Mouse (Mus musculus): Measurements from ENCODE around the gene Ddah1. TPM values are rescaled to one million over a fixed set of nuclear protein-coding genes. Genes with fewer than 3 reads are reported as not detected.
"Not testable (repeated sequence)": the region's sequence is repeated elsewhere in the genome, so short reads cannot be mapped to it uniquely, and the experiment has no call there.

The Ddah1 gene
- total RNA-seq, 2 experiments from 2014 or later = 11.1 to 18.1 TPM

DNA sequence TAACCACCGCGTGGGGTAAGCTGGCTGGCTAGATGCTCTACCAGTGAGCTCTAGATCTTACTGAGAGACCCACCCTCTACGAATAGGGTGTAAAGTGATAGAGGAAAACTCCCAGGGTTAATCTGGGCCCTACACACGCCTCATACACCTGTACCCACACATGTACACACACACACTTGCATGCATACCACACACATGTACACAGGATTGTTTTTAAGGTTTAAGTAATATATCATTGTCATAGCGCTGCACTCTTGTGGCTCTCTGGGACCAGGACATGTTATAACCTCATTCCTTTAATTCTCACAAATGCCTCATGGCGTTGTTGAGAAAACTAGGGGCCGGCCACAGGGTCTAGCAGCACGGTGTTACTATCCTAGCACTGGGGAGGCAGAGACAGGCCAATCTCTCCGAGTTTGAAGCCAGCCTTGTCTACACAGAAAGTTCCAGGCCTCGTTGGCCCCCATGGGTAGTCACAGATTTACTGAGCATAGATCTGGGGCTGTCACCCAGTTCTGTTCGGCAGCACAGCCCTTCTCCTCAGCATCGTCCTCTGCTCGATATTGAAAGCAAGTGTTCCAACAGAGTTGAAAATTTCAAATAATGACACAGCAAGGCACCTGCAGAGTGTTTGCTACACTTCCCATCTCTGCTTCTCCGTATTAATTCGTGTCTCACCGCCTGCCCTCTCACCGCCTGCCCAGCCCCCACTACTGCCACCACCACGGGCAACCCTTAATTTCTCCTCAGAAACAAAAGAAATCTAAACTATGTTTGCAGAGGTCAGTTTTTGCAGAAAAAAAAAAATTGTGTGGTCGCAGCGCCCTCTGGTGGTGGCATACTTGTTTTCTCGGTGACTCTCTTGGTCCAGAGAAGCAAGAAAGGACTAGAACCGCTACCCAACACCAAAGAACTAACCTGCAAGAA, 146.6 kb downstream of the Ddah1 start:
- peak in 1 of 2 experiments; percentile 26 for DNase-seq (ENCODE audit: low spot score in 2 of 2)

DNA sequence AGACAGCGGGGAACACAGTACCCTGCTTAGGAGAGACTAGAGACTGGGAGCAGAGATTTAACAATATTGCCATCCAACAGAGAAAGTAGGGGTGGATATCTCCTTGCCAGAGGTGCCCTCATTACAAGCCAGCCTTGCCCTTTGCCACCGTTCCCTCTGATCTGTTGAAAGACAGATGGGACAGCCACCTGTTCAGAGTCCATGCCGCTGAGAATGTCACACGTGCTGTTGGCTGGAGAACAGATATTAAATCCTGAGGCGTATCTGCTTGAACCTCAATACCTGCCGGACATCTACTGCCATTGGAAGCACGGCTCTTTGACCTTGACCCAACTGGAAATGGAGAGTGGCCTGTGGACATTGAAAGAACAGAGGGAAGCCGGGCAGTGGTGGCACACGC, 148.1 kb downstream of the Ddah1 start:
- no peak for DNase-seq (ENCODE audit: low spot score in 2 of 2)

DNA sequence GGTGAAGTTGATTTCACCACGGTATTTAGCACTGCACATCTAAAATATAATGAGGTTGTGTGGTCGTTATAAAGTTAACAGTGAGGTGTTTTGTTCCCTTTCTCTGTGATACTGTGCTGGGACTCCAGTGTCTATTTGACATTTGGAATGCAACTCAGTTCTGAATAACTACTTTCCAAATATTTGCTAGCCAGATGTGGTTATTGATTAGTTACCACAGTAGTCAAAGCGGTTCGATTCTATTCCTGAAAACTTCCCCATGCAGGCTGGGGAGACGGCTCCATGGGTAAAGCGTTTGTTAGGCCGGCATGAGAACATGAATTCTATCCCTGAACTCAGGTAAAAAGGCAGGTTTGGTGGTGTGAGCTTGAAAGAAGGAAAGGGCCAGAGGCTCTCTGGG, 154.0 kb downstream of the Ddah1 start:
- no peak for DNase-seq (ENCODE audit: low spot score in 2 of 2)

DNA sequence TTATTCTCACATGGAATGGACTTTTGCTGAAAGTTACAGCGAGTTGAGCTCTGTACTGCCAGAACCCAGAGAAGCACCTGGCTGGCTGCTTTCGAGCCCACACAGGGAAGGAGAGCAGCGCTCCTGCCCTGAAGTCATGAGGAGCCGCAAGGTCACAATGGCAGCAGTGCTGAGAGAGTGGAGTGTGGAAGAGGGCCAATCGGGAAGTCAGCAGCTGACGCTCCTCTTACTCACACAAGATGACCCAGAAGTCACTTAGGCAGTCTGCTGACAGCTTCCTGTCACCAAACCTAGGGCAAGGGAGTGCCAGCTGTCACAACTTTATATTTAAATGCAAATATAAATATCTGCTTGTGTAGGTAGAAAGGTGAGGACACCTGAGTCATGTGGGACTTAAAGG, 154.8 kb downstream of the Ddah1 start:
- no peak for DNase-seq (ENCODE audit: low spot score in 2 of 2)

DNA sequence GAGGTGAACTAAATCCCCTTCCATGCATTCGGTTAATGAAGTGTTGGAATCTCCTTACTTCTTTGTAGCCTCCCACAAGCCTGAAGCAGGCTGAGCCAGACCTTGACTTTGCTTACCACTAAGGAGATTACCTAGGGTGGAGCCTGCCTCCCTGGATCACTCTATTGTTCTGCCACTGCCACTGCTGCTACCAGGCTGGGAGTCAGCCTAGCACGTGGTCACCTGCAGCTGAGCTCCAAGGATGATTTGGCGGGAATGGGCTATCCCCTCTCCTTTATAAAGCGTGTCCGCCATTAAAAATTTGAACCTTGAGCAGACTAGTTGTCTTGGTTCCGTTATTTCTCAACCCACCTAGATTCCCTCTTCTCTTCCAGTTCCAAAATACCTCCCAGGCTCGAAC, 155.5 kb downstream of the Ddah1 start:
- DNase-seq (ENCODE audit: low spot score in 2 of 2) = not testable (repeated sequence)

DNA sequence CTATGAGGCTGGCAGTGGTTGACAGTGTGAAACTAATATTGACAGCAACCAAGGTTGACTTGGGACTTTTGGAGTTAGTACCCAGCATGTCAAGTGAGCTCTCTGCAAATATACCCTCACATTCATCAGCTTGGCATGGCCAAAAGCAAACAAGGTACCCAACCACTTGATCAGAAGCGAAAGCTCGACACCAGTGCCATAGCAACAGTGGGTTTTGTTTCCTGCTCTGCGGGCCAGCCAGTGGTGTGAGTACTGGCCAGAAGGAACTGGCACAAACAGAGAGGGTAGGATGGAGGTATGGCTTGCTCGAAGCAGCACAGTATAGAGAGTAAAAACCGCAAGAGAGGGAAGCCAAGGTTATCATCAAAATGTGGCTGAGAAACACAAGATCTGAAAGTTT, 157.9 kb downstream of the Ddah1 start:
- DNase-seq (ENCODE audit: low spot score in 2 of 2) = no peak

DNA sequence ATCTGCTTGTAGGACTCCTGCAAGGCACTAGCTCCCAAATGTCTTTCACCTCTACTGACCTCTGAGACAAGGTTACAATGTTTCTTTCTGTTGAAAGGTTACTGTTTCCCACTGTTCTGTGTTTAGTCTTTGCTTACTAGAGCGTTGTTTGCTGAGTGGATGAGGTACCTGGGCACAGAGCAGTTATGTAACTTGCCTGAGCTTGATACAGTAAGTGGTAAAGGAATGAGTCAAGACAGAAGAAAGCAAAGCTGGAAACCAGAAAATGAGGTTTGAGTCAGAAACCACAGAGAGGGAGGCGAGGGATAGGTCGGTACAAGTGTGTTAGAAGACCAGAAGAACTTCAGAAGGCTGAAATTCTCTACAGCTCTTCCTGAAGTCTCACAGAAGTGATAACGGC, 158.4 kb downstream of the Ddah1 start:
- no peak for DNase-seq (ENCODE audit: low spot score in 2 of 2)

DNA sequence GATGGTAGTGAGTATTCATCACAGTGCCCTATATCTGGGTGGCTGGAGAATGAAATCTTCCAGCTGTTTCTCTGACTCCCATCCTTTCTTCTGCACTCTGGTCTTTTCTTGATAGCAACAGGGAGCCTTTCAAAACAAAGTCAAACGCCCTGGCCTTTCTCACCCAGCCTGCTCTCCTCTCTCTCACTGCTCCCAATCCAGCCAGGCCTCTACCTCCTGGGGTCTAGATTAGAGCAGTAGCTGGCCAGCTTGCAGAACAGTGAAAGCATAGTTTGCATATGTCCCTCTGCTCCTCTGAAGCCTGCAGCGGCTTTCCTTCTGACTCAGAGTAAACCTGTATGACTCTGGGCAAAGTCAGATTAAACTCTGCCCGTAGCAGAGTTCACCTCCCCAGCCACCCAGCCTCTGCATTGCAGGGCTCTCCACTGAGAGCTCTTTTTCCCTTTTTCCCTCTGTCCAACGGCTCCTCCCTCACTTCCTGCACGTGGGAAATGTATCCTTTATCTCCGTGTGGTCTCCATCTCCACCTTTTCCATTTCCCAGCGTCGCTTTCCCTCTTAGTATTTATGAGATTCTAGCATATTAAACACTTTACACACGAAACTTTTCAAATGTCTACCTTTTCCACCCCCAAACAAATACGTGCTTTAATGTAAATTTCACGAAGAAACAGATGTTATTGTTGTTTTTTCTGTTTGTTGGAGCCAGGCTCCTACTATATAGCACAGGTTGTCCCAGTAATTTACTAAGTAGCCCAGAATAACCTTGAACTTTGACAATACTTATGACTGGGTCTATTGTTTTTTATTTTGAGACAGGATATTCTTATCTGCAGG, 163.8 kb downstream of the Ddah1 start, which contains the start of gene Bcl10:
TSS of gene Bcl10 (plus strand) at position 786 of the 836 bp plus-strand sequence.
- DNase-seq (ENCODE audit: low spot score in 2 of 2) = no peak

DNA sequence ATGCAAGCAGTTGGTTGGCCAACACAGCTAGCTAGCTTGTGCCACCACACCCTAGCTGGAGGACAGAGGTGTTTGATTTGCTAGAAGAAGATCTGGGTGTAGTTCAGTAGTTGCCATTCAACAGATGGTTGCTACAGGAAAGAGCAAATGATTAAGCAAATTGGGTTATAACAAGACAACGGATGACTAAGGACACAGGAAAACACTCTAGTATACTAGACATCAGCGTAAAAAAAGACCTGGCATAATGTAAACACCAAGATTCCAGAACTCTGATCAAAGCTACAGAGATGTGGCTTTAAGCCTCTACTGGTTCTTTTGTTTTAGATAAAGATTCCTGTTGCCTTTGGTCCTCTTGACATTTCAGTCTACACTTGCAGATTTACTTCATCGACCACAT, 164.5 kb downstream of the Ddah1 start:
- DNase-seq (ENCODE audit: low spot score in 2 of 2) = no peak

DNA sequence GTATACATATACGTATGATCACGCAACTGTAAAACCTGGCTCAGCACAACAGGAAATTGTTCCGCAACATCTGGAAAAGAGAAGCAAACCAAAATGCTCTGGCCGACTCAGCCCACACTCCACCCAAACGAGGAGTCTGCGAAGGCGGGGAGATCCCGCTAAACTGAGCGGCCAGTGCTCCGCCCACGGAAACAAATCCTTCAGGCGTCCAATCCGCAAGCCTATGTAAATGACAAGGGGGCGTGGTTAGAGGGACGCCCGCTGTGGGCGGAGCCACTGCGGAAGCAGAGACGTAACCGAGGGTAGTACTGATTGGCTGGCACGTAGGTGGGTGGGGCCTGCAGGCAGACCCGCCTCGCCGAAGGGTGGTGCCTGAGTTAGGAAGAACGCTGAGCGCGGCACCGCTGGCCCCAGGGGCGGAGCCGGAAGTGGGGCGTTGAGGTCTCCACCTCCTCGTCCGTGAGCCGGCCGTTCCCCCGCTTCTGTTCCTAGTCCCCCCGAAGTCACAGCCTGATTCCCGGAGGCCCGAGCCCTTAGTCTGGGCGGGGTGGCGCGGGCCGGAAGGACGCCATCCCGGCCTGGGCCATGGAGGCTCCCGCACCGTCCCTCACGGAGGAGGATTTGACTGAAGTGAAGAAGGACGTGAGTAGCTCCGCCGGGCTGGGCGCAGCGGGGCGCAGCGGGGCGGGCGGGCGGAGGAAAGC, 165.6 kb downstream of the Ddah1 start:
- peak; percentile 96 to 98 for DNase-seq (ENCODE audit: low spot score in 2 of 2)

DNA sequence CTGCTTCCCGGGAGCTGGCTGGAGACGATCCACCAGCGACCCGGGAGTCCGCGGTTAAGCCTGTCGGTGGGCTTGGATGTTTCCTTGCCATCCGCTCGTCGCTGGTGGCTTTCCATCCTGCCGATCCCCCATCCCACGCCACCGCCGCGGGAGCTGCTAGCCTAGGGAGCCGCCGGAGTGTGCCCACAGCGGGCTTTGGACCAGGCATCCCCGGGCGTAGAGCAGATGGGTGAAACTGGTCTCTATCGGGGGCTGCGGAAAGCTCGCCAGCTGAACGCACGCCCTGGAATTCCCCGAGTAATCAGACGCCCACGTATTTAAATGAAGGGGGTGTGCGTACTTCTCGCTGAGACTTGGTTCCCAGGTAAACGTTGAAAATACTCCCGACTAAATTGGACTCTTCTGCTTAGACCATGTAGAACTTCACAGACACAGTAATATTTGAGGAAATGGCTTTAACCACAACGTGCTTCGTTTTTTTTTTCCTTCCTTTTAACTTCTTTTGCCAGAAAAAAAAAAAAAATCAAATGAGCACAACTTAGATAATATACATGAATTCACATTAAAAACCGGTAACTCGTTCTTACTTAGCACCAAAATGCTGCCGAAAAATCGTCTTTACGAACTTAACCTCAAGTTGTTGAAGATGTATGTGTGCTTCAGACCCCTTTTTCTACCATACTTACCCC, 166.3 kb downstream of the Ddah1 start:
- peak; percentile 14 to 19 for DNase-seq (ENCODE audit: low spot score in 2 of 2)

DNA sequence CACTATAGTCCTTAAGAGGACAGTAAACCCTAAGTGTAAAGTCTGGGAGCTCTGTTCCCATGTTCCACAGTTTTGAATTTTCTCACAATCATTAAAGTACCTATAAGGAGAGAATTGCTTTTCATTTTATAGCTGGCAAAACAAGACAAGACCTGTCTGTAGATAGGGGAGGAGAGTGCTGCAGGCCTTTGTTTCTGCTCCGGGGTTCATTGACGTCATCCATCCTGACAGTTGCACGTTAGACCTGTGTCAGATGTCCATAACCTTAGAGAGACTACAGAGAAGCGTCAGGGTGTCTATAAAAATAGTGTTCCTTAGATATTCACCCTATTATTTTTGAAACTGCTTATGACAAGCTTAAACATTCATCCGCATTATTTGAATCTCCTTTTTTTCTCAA, 167.0 kb downstream of the Ddah1 start:
- DNase-seq (ENCODE audit: low spot score in 2 of 2) = no peak

DNA sequence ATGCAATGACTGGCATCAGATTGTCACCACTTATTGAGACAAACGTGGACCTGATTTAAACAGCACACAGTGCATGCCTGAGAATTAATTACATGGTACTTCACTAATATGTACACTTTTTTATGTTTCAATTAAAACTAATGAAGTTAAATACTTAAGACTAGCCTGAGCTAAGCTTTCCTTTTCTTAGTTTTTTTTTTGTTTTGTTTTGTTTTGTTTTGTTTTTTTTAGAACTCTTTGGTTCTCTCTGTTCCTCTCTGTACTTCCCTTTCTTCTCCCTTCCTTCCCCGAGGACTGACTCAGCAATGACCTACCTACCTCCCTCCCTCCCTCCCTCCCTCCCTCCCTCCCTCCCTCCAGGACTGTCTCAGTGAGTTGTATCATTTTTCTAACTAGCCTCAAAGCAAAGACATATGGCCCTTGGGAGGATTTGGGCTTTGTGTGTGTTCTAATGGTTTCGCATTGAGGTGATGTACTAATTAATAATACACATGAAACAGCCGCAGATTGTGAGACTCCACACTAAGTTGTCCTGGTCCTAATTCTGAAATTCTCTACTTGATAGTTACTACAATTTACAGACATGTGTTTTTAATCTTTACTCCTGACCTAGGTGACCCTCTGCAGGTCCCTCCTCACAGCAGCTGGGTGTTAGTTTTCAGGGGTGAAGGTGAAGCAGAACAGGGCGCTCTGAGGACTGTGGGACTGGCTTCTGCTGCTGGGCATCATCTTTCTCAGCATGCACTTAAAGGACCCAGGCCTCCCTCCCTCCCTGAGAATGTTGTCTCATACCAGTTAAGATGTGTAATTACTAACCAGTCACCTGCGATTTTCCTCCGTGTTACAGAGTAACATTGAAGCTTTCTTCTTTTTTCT, 171.3 kb downstream of the Ddah1 start:
- DNase-seq (ENCODE audit: low spot score in 2 of 2) = no peak

DNA sequence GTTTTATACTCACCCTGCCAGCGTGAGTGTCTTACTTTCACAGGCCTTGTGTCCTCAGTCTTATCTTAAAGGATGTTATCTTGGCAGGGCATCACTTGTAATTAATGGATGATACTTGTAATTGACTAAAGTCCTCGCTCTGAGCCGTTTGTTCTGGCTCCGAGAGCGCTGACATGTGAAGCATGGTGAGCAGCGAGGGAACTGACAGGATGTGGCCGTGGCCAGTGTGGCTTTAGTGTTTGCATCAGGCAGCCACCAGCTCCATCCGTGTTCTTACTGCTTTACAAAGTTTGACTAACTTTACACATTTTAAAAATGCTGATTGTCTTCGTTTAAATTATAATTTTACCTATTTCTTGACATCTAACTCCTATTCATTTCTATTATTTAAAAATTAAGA, 175.4 kb downstream of the Ddah1 start:
- no peak for DNase-seq (ENCODE audit: low spot score in 2 of 2)

DNA sequence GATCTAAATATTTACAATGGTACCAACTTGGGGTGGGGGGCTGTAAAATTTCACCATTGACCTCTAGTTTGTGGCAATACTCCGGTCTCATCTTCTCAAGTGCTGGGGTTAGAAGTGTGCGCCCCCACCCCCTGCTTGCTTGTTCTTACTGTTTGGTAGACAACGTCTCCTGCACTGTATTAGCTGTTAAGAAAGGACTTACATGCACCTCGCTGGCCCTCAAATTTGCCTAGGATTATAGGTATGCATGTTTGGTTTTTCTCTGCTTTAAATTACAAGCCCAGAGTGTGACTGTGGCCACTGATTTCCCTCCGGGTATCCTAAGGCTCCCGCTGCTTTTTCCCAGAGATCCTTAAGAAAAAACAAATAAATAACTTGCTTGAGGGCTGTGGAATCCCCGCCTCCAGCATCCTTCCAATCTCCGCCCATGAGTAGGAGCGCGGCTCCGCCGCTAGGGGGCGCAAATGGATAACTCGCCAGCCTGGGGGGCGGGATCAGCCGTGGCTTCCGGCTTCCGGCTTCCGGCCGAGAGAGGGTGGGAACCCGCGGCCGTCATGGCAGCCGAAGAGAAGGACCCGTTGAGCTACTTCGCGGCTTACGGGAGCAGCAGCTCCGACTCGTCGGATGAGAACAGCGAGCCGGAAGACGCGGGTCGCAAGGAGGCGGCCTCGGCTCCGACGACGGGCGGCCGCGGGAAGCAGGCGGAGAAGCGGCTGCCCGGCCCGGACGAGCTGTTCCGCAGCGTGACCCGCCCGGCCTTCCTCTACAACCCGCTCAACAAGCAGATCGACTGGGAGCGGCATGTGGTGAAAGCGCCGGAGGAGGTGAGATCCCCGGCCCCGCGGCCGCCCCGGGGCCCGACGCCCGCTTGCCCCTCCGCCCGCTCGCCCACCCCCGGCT, 179.3 kb downstream of the Ddah1 start, which contains the start of gene 2410004B18Rik:
TSS of gene 2410004B18Rik (plus strand) at position 510 of the 900 bp plus-strand sequence.
- DNase-seq (ENCODE audit: low spot score in 2 of 2) = peak; percentile 85 to 92

DNA sequence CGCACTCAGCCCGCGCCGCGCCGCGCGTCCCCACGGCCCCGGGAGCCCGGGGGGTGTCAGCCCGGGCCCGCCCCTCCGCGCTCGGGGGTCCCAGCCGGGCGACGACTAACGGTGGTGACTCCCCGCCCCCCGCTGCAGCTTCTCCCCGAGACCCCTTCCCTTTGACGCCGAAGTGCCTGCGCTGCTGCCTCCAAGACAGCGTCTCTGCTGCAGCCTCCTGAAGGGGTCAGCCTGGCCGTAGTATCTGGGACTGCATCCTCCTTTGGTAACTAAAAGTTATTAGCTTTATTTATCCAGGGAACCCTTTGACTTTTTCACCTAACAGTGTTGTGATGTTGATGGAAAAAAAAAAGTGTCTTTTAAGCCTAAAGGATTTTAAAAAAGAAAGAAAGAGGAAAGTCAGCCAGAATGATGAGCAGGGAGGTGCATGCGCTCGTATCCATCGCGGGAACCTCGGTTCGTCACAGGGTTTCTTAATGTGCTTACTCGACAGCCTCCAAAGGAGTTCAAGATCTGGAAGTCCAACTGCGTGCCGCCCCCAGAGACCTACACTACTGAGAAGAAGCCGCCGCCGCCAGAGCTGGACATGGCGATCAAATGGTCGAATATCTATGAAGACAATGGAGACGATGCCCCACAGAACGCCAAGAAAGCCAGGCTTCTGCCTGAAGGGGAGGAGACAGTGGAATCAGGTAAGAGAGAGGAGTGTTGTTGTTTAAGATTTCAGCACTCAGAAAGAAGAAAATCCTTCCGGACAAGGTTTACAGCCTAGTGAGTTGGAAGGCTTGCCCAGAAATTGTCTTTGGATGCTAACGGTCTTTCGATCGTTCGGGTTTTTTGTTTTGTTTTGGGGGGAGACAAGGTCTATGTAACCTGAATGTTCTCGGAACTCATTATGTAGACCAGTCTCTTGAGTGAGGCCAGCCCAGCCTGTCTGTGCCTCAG, 180.2 kb downstream of the Ddah1 start:
- DNase-seq (ENCODE audit: low spot score in 2 of 2) = no peak

DNA sequence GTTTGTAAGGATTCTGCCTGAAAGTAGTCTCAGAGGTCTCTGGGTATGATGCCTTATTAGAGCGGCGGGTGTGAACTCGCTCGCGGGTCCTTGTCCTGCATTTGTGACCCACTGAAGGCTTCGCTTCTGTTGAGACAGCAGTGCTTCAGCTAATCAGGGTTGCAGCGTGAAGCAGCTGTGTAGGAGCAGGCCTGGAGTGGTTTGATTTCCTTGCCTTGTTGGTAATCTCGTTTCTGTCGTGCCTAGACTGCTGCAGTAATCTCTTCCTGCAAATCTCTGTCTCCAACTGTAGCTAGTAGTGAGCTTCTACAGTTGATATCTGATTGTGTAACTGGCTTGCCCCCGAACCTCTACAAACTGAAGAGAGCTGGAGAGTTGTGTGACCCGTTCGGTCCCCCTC, 180.9 kb downstream of the Ddah1 start:
- DNase-seq (ENCODE audit: low spot score in 2 of 2) = no peak

DNA sequence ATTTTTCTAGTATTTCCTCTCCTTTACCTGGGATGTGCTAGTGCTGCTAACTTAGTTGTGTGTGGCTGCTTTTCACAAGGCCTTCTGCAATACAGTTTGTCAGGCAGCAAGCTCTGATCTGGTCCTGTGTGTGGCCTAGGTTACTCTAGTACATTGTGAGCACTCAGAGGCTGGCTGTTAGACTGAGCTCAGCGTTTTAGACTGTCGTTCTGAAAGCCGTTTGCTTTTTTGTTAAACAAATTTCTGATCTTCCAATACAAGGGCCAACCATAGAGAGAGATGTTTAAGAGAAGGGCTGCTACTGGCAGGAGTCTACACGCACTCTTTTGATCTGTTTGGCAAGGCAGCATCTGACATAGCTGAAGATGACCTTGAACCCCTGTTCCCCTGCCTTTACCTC, 181.5 kb downstream of the Ddah1 start:
- DNase-seq (ENCODE audit: low spot score in 2 of 2) = no peak

Measured in adrenal gland, postnatal 4 days (tissue).